Mouse (Mus musculus): ENCODE measurements at regions not wholly inside any gene's neighbourhood (a gene's known extent, or its start where the extent isn't known, plus 50 kb on each side); places are given as distances from the start of the nearest gene placed in this dataset. TPM values are rescaled to one million over a fixed set of nuclear protein-coding genes. Genes with fewer than 3 reads are reported as not detected.

DNA sequence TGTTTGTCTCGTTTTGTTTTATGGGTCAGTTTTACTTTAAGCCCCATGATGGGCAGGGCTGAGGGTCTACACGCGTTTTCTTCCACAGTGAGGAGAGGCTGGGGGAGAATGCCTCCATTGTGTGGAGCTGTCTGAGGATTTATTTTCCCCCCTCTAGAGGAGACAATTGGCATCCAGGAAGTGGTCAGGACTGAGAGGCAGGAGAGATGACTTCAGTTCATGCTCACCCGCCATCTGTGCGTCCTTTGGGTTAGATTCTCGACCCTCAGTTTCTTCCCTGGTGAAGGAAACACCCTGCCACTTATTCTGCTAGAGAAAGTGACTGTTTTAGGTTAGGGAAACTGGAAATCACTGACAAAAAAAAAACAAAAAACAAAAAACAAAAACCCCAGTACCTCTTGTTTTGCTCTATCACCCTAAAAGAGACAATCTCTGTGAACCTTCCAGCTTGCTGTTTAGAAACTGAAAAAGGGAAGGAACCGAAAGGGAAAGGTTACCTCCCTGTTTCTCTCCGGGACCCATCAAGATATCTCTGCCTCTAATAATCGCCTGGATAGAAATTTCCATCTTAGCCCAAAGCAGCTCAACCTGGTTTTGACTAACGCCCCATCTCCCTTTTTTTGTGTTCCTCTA lies 71.1 kb upstream of the Prdm1 start:
- H3K4me2 ChIP-seq (ENCODE audit: low read depth, low read length), result peak overlapping the region; percentile 53
- no peak for ATAC-seq
- H3K9ac ChIP-seq (replicated peaks), result no peak overlapping the region
- no peaks in the 10 kb centered on the region for H3K4me1 ChIP-seq (ENCODE audit: insufficient read depth)
- DNase-seq, result no peak
- H3K4me3 ChIP-seq (ENCODE audit: low read depth, low read length), result no peak overlapping the region; the same call in 1 of the 2 replicates
- no peaks in the 10 kb centered on the region for H3K27me3 ChIP-seq (ENCODE audit: insufficient read depth, low read length)
- 40% methylated on average over 10 of the region's 10 CpGs for WGBS (ENCODE audit: insufficient replicate concordance)
- no peaks in the 10 kb centered on the region for H3K36me3 ChIP-seq (replicated peaks; ENCODE audit: insufficient read depth, low read length)
- H3K9me3 ChIP-seq (ENCODE audit: low read length), result no peaks in the 10 kb centered on the region
- TF ChIP-seq EP300 (IDR thresholded peaks at IDR 0.05; ENCODE audit: low read depth) (no peak), CTCF (IDR thresholded peaks at IDR 0.05; ENCODE audit: low read depth) (0 out of 2 replicates have a peak, but pooled peaks have one; percentile 7)
- H3K27ac ChIP-seq (ENCODE audit: low read depth), result peak overlapping the region; percentile 57; the same call in 1 of the 2 replicates

DNA sequence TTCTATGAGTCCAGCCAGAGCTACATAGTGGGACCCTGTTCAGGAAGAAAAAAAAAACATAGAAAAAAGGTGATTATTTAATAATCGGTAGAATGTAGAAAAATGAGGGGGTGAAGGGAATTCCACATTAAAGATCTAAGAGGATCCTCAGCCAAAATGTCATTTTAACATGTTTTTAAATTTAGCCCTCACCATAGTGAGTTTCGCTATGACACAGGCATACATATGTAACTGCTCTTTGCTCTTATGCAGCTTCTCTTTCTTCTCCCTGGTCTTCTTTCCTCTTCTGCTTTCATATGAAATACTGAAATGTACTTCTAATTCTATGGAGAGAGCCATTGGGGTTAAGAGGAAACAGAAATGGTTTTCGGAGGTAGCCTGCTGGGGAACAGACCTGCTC lies 70.3 kb upstream of the Prdm1 start:
- H3K27me3 ChIP-seq (ENCODE audit: insufficient read depth, low read length), result no peaks in the 10 kb centered on the region
- 71% methylated on average over 3 of the region's 3 CpGs for WGBS (ENCODE audit: insufficient replicate concordance)
- no peaks in the 10 kb centered on the region for H3K4me1 ChIP-seq (ENCODE audit: insufficient read depth)
- H3K4me2 ChIP-seq (ENCODE audit: low read depth, low read length), result no peak overlapping the region
- no peaks in the 10 kb centered on the region for H3K36me3 ChIP-seq (replicated peaks; ENCODE audit: insufficient read depth, low read length)
- ATAC-seq (no peak), DNase-seq (no peak)
- no peaks in the 10 kb centered on the region for H3K9me3 ChIP-seq (ENCODE audit: low read length)
- H3K4me3 ChIP-seq (ENCODE audit: low read depth, low read length), result no peak overlapping the region
- H3K27ac ChIP-seq (ENCODE audit: low read depth), result no peak overlapping the region
- TF ChIP-seq EP300 (IDR thresholded peaks at IDR 0.05; ENCODE audit: low read depth) (no peak), CTCF (IDR thresholded peaks at IDR 0.05; ENCODE audit: low read depth) (no peak)
- no peak overlapping the region for H3K9ac ChIP-seq (replicated peaks)

DNA sequence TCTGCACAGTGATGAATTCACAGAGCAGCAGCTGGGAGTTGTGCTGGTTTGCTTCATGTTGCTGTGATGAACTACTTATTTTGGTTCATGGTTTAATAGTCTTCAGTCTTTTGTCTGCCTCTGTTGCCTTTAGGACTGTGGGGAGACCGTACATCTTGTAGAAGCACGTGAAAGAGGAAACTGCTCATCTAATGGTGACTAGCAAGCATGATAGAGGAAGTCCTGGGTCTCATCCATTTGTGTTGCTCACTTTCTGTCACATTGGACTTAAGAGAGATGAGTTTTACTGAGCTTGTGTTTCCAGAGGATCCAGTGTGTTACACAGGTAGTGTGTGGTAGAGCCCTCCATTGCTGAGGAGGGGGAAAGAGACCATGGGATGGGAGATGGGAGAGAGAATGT lies 67.6 kb upstream of the Prdm1 start:
- Histone ChIP-seq H3K9ac (replicated peaks) (no peak overlapping the region), H3K27ac (ENCODE audit: low read depth) (no peak overlapping the region), H3K36me3 (replicated peaks; ENCODE audit: insufficient read depth, low read length) (no peaks in the 10 kb centered on the region), H3K4me3 (ENCODE audit: low read depth, low read length) (no peak overlapping the region), H3K27me3 (ENCODE audit: insufficient read depth, low read length) (no peaks in the 10 kb centered on the region), H3K4me2 (ENCODE audit: low read depth, low read length) (no peak overlapping the region), H3K9me3 (ENCODE audit: low read length) (no peaks in the 10 kb centered on the region), H3K4me1 (ENCODE audit: insufficient read depth) (no peaks in the 10 kb centered on the region)
- no peak for ATAC-seq
- TF ChIP-seq CTCF (IDR thresholded peaks at IDR 0.05; ENCODE audit: low read depth), result no peak
- no peak for TF ChIP-seq EP300 (IDR thresholded peaks at IDR 0.05; ENCODE audit: low read depth)
- DNase-seq, result no peak
- 40% methylated on average over 2 of the region's 2 CpGs for WGBS (ENCODE audit: insufficient replicate concordance)

DNA sequence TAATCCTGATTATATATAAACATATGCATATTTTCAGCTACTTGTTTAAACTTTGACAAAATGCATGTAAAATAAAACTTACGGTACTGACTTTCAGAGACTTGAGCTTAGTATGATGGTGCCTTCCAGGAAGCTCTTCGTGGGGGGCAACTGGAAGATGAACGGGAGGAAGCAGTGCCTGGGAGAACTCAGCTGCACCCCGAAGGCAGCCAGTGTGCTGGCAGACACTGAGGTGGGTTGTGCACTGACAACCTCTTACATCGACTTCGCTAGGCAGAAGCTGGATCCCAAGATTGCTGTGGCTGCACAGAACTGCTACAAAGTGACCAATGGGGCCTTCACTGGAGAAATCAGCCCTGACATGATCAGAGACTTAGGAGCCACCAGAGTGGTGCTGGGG lies 61.5 kb upstream of the Prdm1 start:
- WGBS (ENCODE audit: insufficient replicate concordance), result 73% methylated on average over 6 of the region's 6 CpGs
- Histone ChIP-seq H3K9ac (replicated peaks) (no peak overlapping the region), H3K4me1 (ENCODE audit: insufficient read depth) (peaks cover 3% of the 10 kb centered on the region; the same call in 1 of the 2 replicates), H3K4me2 (ENCODE audit: low read depth, low read length) (no peak overlapping the region), H3K36me3 (replicated peaks; ENCODE audit: insufficient read depth, low read length) (no peaks in the 10 kb centered on the region), H3K4me3 (ENCODE audit: low read depth, low read length) (no peak overlapping the region), H3K27me3 (ENCODE audit: insufficient read depth, low read length) (no peaks in the 10 kb centered on the region), H3K9me3 (ENCODE audit: low read length) (no peaks in the 10 kb centered on the region), H3K27ac (ENCODE audit: low read depth) (peak overlapping the region; percentile 22; the same call in 1 of the 2 replicates)
- TF ChIP-seq CTCF (IDR thresholded peaks at IDR 0.05; ENCODE audit: low read depth) (no peak), EP300 (IDR thresholded peaks at IDR 0.05; ENCODE audit: low read depth) (no peak)
- DNase-seq (no peak), ATAC-seq (no peak)

DNA sequence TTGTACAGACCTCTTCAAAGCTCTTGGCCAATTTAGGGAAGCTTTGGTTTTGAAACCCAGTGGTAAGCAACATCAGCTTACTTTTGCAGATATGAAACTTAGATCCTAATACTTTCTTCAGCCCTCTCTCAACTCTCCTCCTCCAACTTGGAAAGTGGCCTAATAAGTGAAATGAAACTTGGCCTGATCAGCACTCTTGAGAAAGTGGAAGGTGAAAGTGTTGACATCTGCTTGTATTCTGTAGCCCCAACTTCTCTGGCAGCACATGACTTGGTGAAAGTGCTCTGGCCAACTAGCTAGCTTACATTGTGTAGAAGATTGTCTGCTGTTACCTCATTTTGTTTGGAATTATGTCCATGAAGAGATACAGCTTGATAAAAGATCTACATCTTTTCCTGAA lies 61.1 kb upstream of the Prdm1 start:
- Histone ChIP-seq H3K36me3 (replicated peaks; ENCODE audit: insufficient read depth, low read length) (no peaks in the 10 kb centered on the region), H3K4me1 (ENCODE audit: insufficient read depth) (peaks cover 3% of the 10 kb centered on the region; the same call in 1 of the 2 replicates), H3K27ac (ENCODE audit: low read depth) (no peak overlapping the region), H3K9me3 (ENCODE audit: low read length) (no peaks in the 10 kb centered on the region), H3K27me3 (ENCODE audit: insufficient read depth, low read length) (no peaks in the 10 kb centered on the region), H3K4me2 (ENCODE audit: low read depth, low read length) (no peak overlapping the region), H3K4me3 (ENCODE audit: low read depth, low read length) (no peak overlapping the region), H3K9ac (replicated peaks) (no peak overlapping the region)
- DNase-seq, result no peak
- peak; percentile 48 for ATAC-seq
- no peak for TF ChIP-seq CTCF (IDR thresholded peaks at IDR 0.05; ENCODE audit: low read depth)
- TF ChIP-seq EP300 (IDR thresholded peaks at IDR 0.05; ENCODE audit: low read depth), result no peak

DNA sequence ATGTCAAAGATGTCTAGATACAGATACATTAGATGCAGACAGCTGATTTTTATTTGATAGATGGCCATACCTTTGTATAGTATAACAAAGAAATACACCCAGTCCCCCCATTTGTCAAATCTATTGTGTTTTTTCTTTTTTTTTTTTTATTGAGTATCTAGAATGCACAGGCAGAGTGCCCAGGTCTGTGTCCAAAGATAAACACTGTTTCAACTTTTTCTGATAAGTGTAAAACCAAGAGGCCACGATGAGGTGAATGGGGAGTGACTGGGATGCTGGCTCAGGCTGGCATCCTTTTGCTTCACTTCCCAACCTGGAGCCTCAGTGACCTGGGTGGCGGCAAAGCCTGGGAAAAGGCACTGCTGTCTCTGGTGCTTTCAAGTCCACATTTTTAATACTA lies 54.4 kb upstream of the Prdm1 start:
- no peaks in the 10 kb centered on the region for H3K9me3 ChIP-seq (ENCODE audit: low read length)
- 57% methylated on average over 2 of the region's 2 CpGs for WGBS (ENCODE audit: insufficient replicate concordance)
- no peak overlapping the region for H3K4me2 ChIP-seq (ENCODE audit: low read depth, low read length)
- no peaks in the 10 kb centered on the region for H3K27me3 ChIP-seq (ENCODE audit: insufficient read depth, low read length)
- H3K4me1 ChIP-seq (ENCODE audit: insufficient read depth), result no peaks in the 10 kb centered on the region
- no peak for DNase-seq
- no peaks in the 10 kb centered on the region for H3K36me3 ChIP-seq (replicated peaks; ENCODE audit: insufficient read depth, low read length)
- no peak overlapping the region for H3K9ac ChIP-seq (replicated peaks)
- TF ChIP-seq CTCF (IDR thresholded peaks at IDR 0.05; ENCODE audit: low read depth) (no peak), EP300 (IDR thresholded peaks at IDR 0.05; ENCODE audit: low read depth) (peak; percentile 53; the same call in 1 of the 2 replicates)
- no peak for ATAC-seq
- H3K4me3 ChIP-seq (ENCODE audit: low read depth, low read length), result no peak overlapping the region
- H3K27ac ChIP-seq (ENCODE audit: low read depth), result no peak overlapping the region

Small RNA genes in the stretch of these regions (microRNA-seq; reads per million reads assigned to microRNA genes)
- not detected for gene Gm24271

Measured in liver, postnatal 0 days (tissue).